Mouse (Mus musculus) G1E (cell line): ENCODE measurements around the gene Adat1. TPM values are rescaled to one million over a fixed set of nuclear protein-coding genes. Genes with fewer than 3 reads are reported as not detected.

ENCODE experiments used
- ATAC-seq: 2 replicates; pipeline ENCODE4 v1.8.0; 2016; ENCODE audit warnings: mild to moderate bottlenecking; ENCODE audit not compliant: insufficient number of reproducible peaks, poor library complexity, low FRiP score, severe bottlenecking; ENCODE audit errors: extremely low read depth
- DNase-seq: peaks from one replicate; pipeline ENCODE4 v3.0.0; 2012; ENCODE audit warnings: low spot score
- H3K27me3 ChIP-seq: 2 replicates; pipeline ENCODE4 v1.6.1; 2012; ENCODE audit warnings: mild to moderate bottlenecking, low read length, inconsistent platforms; ENCODE audit not compliant: insufficient read depth
- H3K36me3 ChIP-seq: replicated peaks from 2 replicates; pipeline ENCODE3; 2012; ENCODE audit warnings: mild to moderate bottlenecking, inconsistent platforms
- H3K4me1 ChIP-seq: 2 replicates; pipeline ENCODE4 v1.6.1; 2012; ENCODE audit warnings: low read depth, low read length, inconsistent platforms, mixed read lengths; ENCODE audit not compliant: insufficient read depth
- H3K4me3 ChIP-seq: 2 replicates; pipeline ENCODE4 v1.5.1; 2012; ENCODE audit warnings: low read depth, mild to moderate bottlenecking, inconsistent platforms, low read length, moderate library complexity, mixed read lengths
- H3K9me3 ChIP-seq: replicated peaks from 2 replicates; pipeline ENCODE4 v1.6.1; 2012; ENCODE audit warnings: inconsistent platforms
- CTCF ChIP-seq: IDR thresholded peaks from 2 replicates; pipeline ENCODE4 v1.5.1; 2012; ENCODE audit warnings: low read depth, low read length, inconsistent platforms, mixed read lengths
- GATA1 ChIP-seq: IDR thresholded peaks from 2 replicates; pipeline ENCODE4 v1.6.1; 2012; ENCODE audit warnings: borderline replicate concordance, low read length, inconsistent platforms, mixed read lengths
- GATA2 ChIP-seq: IDR thresholded peaks from 2 replicates; pipeline ENCODE4 v1.6.1; 2012; ENCODE audit warnings: low read depth, low read length, inconsistent platforms, borderline replicate concordance
- POLR2AphosphoS5 ChIP-seq: IDR thresholded peaks from 2 replicates; pipeline ENCODE4 v1.6.1; 2012; ENCODE audit warnings: low read depth, low read length, inconsistent platforms; ENCODE audit not compliant: insufficient replicate concordance
- TAL1 ChIP-seq: conservative IDR thresholded peaks from 2 replicates; pipeline ENCODE4 v1.6.1; 2012; ENCODE audit warnings: low read depth, low read length, inconsistent platforms, mixed read lengths
- polyA plus RNA-seq: library from polyadenylated mRNA; stranded (reverse); fragments of >175 nt; gene quantifications from 2 replicates; pipeline ENCODE4 v1.2.3, GENCODE M21; 2012
- total RNA-seq, 2 experiments: library from RNA; stranded (forward) in 1 of 2; stranded (reverse) in 1 of 2; fragments of 200-1000 nt in 1 of 2; fragments of >200 nt in 1 of 2; fragmentation: Nextera tagmentation in 1 of 2; gene quantifications; 2 replicates each; pipeline ENCODE4 v1.2.3; 2014 to 2017

Gene Adat1
- total and polyA plus RNA-seq, 3 experiments = 3.3 to 20.1 (median 8.2) TPM

GRCm38 (mm10) chr8:111964849-111965561 lies 27.1 kb downstream of the Adat1 start:
- DNase-seq = no peak
- H3K9me3 ChIP-seq = no peaks in the 10 kb centered on the region
- H3K4me3 ChIP-seq = no peak overlapping the region
- no peaks in the 10 kb centered on the region for H3K27me3 ChIP-seq
- no peak for ATAC-seq
- H3K36me3 ChIP-seq = peaks cover 71% of the 10 kb centered on the region
- TF ChIP-seq GATA2 (no peak), CTCF (no peak), POLR2AphosphoS5 (no peak), TAL1 (no peak), GATA1 (no peak)
- H3K4me1 ChIP-seq = peaks cover 36% of the 10 kb centered on the region

- Histone ChIP-seq H3K4me3 (no peak overlapping the region), H3K9me3 (no peaks in the 10 kb centered on the region), H3K4me1 (peaks cover 36% of the 10 kb centered on the region), H3K27me3 (no peaks in the 10 kb centered on the region), H3K36me3 (peaks cover 75% of the 10 kb centered on the region)
- TF ChIP-seq GATA2 = no peak
- TF ChIP-seq TAL1 = no peak
- no peak for TF ChIP-seq CTCF
- no peak for TF ChIP-seq GATA1
- TF ChIP-seq POLR2AphosphoS5 = no peak
- DNase-seq (no peak), ATAC-seq (no peak)
Measured at GRCm38 (mm10) chr8:111964351-111964750, 27.8 kb downstream of the Adat1 start.

- no peak for ATAC-seq
- Histone ChIP-seq H3K36me3 (peaks cover 74% of the 10 kb centered on the region), H3K27me3 (no peaks in the 10 kb centered on the region), H3K4me3 (no peak overlapping the region), H3K4me1 (peaks cover 30% of the 10 kb centered on the region), H3K9me3 (no peaks in the 10 kb centered on the region)
- no peak for TF ChIP-seq TAL1
- TF ChIP-seq CTCF = no peak
- no peak for TF ChIP-seq GATA2
- no peak for TF ChIP-seq POLR2AphosphoS5
- TF ChIP-seq GATA1 = no peak
- DNase-seq = no peak
Measured at GRCm38 (mm10) chr8:111963546-111963945, 28.6 kb downstream of the Adat1 start.

- peaks cover 74% of the 10 kb centered on the region for H3K36me3 ChIP-seq
- H3K4me3 ChIP-seq = no peak overlapping the region
Measured at GRCm38 (mm10) chr8:111963091-111963490, 29.0 kb downstream of the Adat1 start.

GRCm38 (mm10) chr8:111962589-111962988 lies 29.5 kb downstream of the Adat1 start:
- H3K4me1 ChIP-seq = peaks cover 21% of the 10 kb centered on the region
- TF ChIP-seq TAL1 (no peak), GATA1 (no peak), GATA2 (no peak), CTCF (no peak), POLR2AphosphoS5 (no peak)
- DNase-seq (no peak), ATAC-seq (no peak)
- H3K4me3 ChIP-seq = no peak overlapping the region
- H3K36me3 ChIP-seq = peaks cover 72% of the 10 kb centered on the region
- no peaks in the 10 kb centered on the region for H3K27me3 ChIP-seq
- H3K9me3 ChIP-seq = no peaks in the 10 kb centered on the region

More at GRCm38 (mm10) chr8:111963091-111963490, 29.0 kb downstream of the Adat1 start:
- TF ChIP-seq GATA1 = no peak
- Histone ChIP-seq H3K27me3 (no peaks in the 10 kb centered on the region), H3K4me1 (peaks cover 26% of the 10 kb centered on the region), H3K9me3 (no peaks in the 10 kb centered on the region)
- ATAC-seq (no peak), DNase-seq (no peak)

GRCm38 (mm10) chr8:111961330-111961729 lies 30.8 kb downstream of the Adat1 start:
- no peak for ATAC-seq

More at GRCm38 (mm10) chr8:111961330-111961729, 30.8 kb downstream of the Adat1 start:
- TF ChIP-seq GATA2 = no peak
- TF ChIP-seq CTCF = no peak
- no peak for TF ChIP-seq TAL1
- no peak for TF ChIP-seq GATA1
- TF ChIP-seq POLR2AphosphoS5 = no peak
- DNase-seq = no peak
- Histone ChIP-seq H3K27me3 (no peaks in the 10 kb centered on the region), H3K4me3 (no peak overlapping the region), H3K4me1 (peaks cover 9% of the 10 kb centered on the region), H3K36me3 (peaks cover 74% of the 10 kb centered on the region), H3K9me3 (no peaks in the 10 kb centered on the region)
